Mouse (Mus musculus): ENCODE data around the gene Plcxd2. TPM values are rescaled to one million over a fixed set of nuclear protein-coding genes. Genes with fewer than 3 reads are reported as not detected.

The Plcxd2 gene
- total RNA-seq, 4 experiments from 2014 or later, result 53.2 to 61.9 (median 56.1) TPM

GRCm38 (mm10) chr16:45942169-45942891 is 67.7 kb downstream of the Plcxd2 start:
- no peak for DNase-seq (ENCODE audit: low spot score in 2 of 2)

GRCm38 (mm10) chr16:45940701-45941100 is 69.3 kb downstream of the Plcxd2 start:
- no peak for DNase-seq (ENCODE audit: low spot score in 2 of 2)

GRCm38 (mm10) chr16:45939436-45939835 is 70.6 kb downstream of the Plcxd2 start:
- DNase-seq (ENCODE audit: low spot score in 2 of 2), result no peak

GRCm38 (mm10) chr16:45937381-45937780 is 72.6 kb downstream of the Plcxd2 start:
- no peak for DNase-seq (ENCODE audit: low spot score in 2 of 2)

GRCm38 (mm10) chr16:45936521-45936920 is 73.5 kb downstream of the Plcxd2 start:
- DNase-seq (ENCODE audit: low spot score in 2 of 2), result no peak

GRCm38 (mm10) chr16:45935956-45936483 is 74.0 kb downstream of the Plcxd2 start:
- no peak for DNase-seq (ENCODE audit: low spot score in 2 of 2)

GRCm38 (mm10) chr16:45934721-45935407 is 75.2 kb downstream of the Plcxd2 start:
- DNase-seq (ENCODE audit: low spot score in 2 of 2), result no peak

GRCm38 (mm10) chr16:45930308-45930707 is 79.7 kb downstream of the Plcxd2 start:
- DNase-seq (ENCODE audit: low spot score in 2 of 2), result no peak

GRCm38 (mm10) chr16:45928090-45928489 is 81.9 kb downstream of the Plcxd2 start:
- DNase-seq (ENCODE audit: low spot score in 2 of 2), result no peak

- DNase-seq (ENCODE audit: low spot score in 2 of 2), result no peak
Measured at GRCm38 (mm10) chr16:45927601-45928000, 82.4 kb downstream of the Plcxd2 start.

- no peak for DNase-seq (ENCODE audit: low spot score in 2 of 2)
Measured at GRCm38 (mm10) chr16:45926875-45927274, 83.1 kb downstream of the Plcxd2 start.

- no peak for DNase-seq (ENCODE audit: low spot score in 2 of 2)
Measured at GRCm38 (mm10) chr16:45923731-45924424, 86.1 kb downstream of the Plcxd2 start.

GRCm38 (mm10) chr16:45922546-45923229 is 87.3 kb downstream of the Plcxd2 start:
- DNase-seq (ENCODE audit: low spot score in 2 of 2), result no peak

GRCm38 (mm10) chr16:45919572-45919971 is 90.4 kb downstream of the Plcxd2 start:
- DNase-seq (ENCODE audit: low spot score in 2 of 2), result peak in 1 of 2 experiments; percentile 12

Other genes with a start within 250 kb of the Plcxd2 start
- gene Phldb2, start 56.6 kb downstream of the Plcxd2 start, total RNA-seq (2022), result 1 to 10 TPM; 6.1 to 8.0 (median 7.6) TPM
- not detected for gene Cd96, start 110.0 kb upstream of the Plcxd2 start, total RNA-seq (2022)
- gene Gm4737, start 144.9 kb upstream of the Plcxd2 start, total RNA-seq (2022), result 10 to 100 TPM; 14.5 to 15.2 (median 14.8) TPM

All from left cerebral cortex, adult 8-10 months (tissue).